Mouse (Mus musculus) heart, postnatal 0 days (tissue): Measurements from ENCODE around the gene Bbx.

Experiments used
- CTCF ChIP-seq: IDR thresholded peaks from 2 replicates; pipeline ENCODE4 v1.5.1; 2016; ENCODE audit warnings: antibody characterized with exemption, control low read depth, low read depth
- EP300 ChIP-seq: IDR thresholded peaks from 2 replicates; pipeline ENCODE4 v1.6.1; 2016; ENCODE audit warnings: antibody characterized with exemption, low read depth

GRCm38 (mm10) chr16:50415406-50415805, 16.8 kb downstream of the Bbx start:
- TF ChIP-seq CTCF (no peak), EP300 (no peak)
